Mouse (Mus musculus) right cerebral cortex, postnatal 10 days (tissue): Measurements from ENCODE around the gene Fam78b.

ENCODE experiments used
- DNase-seq, 2 experiments: peaks; one replicate each; pipeline ENCODE4 v3.0.0; 2021; ENCODE audit warnings: low spot score in 2 of 2

Fam78b gene

DNA sequence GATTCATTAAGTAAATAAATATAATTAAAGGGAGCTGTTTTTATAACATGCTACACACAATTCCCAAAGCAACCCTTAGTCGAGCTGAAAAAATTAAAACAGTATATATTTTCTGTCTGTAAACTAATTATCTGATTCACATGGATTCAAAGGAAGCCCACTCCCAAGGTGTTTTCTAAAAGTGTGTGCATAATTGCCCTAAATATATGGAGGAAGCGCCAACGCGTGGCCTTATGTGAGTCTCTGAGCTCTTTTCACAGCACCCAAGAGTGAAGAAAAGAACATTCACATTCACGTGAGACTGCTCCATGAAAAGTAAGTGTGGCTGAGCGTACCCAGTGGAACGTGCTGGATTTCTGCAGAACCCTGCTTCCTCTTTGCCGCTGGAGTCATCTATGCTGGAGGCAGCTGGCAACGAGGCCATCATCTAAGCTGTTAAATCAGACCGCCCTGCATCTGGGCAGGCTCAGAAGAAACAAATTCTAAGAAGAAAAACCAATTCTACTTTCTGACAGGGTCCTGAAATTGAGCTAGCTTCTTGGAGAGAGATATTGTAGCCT lies 93.5 kb downstream of the Fam78b start:
- no peak for DNase-seq

DNA sequence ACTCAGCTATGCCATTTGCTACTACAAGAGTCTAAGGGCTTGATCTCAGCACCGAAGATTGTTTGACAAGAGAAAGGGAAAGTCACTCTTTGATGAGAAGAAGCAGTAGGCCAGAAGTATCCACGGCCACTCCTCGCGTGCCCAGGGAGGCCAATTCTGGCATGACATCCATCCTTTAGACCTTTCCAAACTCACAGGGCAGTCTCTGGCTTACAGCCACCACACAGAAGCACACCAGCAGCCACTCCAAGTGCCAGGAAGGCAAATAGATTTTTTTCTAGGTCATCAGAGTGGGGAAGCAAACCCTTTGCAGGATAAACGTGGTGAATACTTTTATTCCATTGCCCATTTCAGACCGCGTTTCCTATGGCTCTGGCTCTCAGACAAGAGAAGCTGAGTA lies 97.5 kb downstream of the Fam78b start:
- no peak for DNase-seq

DNA sequence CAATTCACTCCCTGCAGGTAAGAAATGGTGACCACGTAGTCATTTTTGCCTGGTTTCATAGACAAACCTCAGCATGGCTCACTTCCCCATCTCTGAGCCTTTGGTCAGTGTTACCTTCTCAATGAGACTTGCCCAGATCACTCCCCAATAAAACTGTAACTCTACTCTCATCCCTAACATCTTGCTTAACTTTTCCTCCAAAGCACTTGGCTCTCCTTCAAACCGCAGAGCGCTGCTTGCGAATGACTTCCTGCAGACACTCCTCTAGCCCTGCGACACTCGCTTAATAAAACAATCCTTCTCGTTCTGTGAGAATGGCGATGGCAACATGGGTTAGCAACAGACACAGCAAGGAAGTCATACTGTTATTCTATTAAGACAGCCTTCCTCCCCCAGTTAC lies 100.8 kb downstream of the Fam78b start:
- no peak for DNase-seq

DNA sequence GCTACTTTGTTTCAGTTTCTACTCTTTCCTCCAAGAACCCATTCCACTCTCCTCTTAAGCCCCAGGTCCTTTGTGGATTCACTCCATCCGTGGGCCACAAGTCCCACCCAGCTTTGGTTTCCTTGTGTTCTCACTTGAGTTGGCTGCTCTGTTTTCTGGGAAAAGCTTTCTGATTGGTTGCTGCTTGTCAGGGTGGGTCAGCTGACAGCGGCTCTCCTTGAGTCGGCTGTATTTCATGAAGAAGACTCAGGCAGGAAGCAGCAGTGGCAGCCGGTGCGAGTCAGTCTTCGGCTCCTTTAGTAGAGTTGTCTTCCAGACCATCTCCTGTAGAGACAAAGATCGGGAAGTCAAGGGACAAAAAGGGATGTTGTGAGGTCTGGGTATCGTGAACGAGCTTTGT lies 101.3 kb downstream of the Fam78b start:
- DNase-seq: no peak

DNA sequence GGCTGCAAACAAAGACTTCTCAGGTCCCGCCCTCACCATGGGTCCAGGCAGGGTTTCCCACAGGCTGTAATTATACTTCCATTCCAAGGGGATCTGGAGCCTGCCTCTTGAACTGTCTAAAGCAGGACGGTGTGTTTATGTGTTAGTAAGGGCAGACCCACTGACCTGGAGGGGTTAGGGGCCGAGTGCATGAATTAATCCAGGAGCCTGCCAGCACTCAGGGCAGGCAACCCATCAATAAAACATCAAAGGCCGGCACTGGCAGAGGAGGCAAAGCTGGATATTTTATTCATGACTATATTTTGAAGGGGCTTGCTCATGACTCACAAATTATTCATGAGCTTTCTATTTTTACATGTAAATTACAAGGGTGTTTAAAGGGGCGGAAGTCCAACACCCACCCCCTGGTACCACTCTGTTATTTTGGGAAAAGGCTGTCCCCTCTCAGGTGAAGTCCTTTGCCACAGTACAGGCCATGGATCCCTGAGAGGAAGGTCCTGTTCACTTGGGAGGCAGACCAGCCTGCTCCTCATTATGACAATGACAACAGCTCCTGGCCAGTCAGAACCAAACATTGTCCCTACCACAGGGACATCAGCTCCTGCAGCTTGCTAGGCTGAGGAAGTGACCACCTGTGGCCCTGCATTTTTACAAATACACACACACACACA lies 103.9 kb downstream of the Fam78b start:
- no peak for DNase-seq

DNA sequence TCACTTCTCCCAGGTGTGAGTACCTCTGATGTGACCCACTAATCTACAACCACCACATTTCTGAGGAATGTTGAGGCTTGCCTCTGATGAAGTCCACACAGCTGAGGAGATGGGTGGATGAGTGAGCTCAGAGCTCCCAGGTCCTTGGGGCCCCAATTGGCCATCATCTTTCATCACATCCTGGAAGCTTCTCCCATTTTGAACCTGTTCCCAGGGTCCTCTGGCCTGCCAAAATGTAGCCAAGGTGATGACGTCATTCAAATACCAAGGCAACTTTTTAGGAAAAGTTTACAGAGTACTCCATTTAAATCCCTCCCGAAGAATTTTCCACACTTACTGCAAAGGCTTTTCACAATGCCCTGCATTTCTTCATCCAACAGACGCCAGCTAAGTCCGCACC lies 104.7 kb downstream of the Fam78b start:
- no peak for DNase-seq

DNA sequence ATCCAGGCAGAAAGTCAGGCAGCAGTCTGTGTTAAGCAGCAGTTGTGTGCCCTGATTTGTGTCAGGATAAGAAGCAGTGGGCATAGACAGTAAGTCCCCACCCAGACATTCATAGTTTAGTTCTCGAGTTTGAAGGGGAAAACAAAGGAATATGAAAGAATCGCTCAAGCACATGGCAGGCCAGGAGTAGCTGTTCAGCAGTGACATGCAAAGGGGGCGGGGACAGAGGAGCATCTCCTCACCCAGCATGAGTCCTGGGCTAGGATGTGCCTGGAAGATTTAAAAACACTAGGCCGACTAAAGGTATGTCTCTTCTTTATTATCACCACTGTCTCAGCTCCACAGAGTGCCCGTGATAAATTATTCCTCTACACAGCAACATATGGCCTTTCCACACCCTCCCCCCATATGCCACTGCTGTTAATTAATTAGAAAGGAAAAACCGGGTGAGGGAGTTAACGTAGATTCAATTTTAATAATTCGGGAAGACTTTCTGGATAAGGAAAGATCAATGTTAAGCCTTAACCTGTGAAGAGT lies 107.8 kb downstream of the Fam78b start:
- no peak for DNase-seq

DNA sequence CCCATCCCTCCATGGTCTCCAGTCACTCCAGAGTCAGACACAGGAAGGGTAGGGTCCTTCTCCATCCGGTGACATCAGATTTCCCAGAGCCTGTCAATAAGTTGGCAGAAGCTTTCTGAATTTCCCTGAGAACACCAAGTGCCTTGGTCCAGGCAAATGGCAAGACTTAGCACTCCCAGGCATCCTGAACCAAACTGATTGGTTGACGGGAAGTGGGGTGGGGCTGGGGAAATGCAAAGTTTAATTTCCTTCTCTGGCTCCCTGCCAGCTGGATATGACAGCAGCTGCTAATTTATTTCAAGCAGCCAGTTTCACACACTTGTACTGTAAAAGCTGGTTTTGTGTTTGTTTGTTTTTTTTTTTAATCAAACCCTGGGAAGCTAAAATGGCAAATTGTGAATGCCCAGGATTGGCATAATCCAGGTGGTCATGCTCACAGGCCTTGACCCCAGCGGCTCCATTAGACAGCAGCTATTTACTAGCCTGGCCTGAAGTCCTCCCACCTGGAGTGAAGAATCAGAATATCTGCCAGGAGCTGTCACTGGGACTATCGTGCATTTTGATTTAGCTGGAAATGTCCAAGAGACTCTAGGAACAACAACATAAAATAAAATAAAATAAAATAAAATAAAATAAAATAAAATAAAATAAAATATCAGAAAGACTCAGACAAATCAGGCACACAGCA lies 113.3 kb downstream of the Fam78b start:
- peak in 1 of 2 experiments; percentile 50 for DNase-seq

DNA sequence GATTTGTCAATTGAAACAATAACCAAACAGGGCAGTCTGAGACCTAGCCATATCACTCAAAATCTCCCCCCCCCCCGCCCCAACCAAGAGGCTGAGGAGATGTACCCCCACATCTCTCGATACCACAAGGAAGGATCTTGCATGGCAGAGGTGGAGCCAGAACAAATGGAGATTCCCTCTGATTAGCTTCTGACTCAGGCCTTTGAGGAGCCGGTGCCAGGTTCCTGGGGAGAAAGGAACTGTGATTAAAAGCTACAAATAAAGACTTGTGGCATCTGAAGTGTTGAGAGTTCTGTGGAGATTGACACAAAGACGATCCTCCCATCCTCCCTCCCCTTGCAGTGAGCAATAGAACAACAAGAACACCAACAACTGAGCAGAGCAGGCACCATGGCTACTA lies 113.9 kb downstream of the Fam78b start:
- DNase-seq: no peak

DNA sequence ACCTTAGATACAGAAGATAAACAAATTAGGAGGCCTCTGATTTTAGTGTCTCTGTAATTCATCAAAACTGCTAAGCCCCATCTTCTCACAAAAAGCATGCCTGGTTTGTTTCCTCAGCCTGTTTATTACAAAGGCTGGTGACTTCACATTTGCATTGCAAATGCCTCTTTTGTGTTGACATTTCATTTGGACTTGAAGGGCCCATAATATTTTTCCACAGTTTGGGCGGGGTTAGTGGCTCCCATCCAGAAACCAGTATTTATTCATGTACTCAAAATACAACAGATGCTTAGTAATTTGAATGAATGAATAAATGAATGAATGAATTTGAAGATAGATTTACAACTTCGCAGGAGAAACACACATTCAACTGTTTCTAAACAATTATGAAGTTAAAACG lies 115.5 kb downstream of the Fam78b start:
- no peak for DNase-seq

DNA sequence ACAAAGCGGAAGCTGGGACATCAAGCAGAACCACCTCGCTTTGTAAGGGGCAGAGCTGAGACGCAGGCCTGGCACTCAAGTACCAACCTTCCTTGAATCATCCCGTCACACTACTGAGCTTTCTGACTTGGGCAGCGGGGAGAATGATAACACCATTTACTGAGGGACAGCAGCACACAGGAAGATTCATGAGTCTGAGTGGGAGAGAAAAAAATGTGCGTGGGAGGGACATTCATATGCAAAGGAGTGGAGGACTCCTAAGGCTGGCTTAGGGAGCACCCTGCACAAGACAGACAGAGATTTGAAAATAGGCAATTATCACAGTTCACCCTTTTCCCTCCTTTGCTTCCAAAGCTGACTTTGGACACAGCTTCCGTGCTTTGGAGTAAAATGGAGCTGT lies 117.8 kb downstream of the Fam78b start:
- no peak for DNase-seq

DNA sequence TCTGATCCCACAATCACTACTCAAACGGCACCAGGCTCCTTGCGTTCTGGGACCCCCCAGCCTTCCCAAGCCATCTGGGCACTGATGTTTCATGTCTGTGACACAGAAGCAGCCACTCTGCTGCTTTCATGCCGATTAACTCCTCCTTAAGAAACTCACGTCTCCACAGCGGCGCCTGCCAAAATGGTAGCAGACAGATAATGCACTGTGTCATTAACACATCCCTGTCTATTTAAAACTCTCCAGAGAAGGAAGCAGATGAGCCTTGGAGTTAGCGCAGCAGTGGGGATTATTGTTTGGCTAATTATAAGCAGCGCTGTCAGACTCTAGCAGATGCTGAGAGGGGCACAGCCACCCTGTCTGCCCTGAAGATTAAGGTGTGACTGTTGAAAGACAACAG lies 118.2 kb downstream of the Fam78b start:
- peak; percentile 74 to 77 for DNase-seq

DNA sequence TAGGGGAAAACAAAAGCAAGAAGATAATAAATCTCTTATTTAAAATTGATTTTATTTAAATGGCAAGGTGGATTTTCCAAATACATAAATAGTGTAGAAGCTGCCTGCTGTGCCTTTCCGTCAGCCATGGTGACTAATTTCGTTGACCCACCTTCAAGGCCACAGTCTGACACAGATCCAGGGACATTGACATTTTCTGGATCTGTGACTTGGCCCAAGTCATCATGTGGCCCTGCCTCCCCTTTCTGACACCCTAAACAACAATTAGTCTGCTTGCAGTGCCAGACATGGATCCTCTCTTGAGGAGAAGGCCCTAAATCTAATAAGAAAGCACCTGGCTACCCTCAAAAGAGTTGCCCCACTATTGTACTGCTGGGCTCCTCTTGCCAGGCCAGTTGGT lies 121.2 kb downstream of the Fam78b start:
- no peak for DNase-seq

DNA sequence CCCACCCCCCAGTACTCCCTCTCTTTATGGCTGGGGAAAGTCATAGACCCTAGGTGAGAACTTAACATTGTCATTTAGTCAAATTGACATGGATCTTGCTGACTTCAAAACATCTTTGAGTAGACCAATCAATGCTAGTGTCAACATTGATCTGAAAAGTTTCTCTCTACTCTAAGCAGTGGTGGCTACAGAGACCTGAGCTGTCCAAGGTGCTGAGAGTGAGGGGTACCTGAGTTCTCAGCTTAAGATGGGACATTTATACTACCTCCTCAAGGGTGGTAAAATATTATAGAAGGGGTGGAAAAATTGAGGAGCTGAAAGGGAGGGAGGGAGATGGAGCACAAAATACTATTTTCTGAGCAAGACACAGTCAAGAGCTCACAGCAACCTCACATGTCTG lies 122.3 kb downstream of the Fam78b start:
- DNase-seq: no peak

DNA sequence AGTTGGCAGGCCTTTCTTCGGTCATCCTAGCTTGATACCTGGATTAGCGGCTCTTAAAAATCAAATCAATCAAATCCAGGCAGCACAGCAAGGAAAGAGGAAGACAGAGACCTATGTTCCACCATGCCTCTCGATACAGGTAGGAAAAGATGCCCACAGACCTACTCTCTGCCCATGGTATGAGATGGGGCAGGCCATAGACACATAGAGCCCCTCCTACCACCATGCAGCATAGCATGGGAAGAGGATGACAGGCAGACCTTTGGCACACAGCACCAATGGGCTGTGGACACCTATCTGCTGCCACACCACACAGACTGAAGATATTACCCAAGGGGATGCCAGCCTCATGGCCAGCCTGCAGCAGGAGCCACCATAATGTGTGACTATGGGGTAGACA lies 124.7 kb downstream of the Fam78b start:
- DNase-seq: no peak

DNA sequence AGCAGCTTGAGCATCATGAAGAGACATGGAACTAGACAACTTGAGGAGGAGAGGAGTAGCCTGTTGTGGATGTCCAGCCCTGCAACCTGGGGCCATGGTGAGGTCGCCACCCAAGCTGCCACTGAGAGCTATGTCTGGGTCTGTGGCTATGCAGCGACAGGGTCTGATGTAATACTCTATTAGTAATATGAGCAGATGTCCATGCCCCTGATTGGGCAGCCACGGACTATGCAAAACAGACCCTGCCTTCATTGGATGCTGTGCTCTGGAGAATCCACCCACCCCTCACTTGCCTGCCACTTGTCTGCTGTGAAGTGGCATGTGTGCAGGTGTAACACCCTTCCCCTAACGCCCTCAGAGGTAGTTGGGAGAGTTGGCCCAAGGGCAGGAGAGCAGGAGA lies 125.1 kb downstream of the Fam78b start:
- DNase-seq: no peak

DNA sequence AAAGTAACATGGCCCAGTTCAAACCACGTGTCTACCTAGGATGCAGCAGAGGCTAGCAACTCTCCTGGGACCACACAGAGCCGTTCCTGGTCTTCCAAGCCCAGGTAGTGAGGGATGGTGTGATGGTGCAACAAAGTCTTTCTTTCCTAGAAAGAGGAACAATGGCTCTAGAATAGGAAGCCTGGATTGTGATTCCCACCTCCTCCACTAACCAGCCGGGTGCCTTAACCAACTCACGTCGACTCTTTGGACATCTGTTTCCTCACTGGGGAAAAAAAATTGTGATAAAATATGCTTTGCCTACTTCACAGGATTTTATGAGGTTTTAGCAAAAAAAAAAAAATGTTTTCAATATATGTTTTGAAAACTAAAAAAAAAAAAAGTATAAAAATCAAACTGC lies 134.5 kb downstream of the Fam78b start:
- DNase-seq: no peak
